Mouse (Mus musculus) neural tube, embryonic 10.5 days (tissue): ENCODE results near the gene Bcl6b.

ENCODE experiments used
- DNase-seq: peaks from one replicate; pipeline ENCODE4 v3.0.0-alpha.2; 2017; ENCODE audit warnings: low spot score; ENCODE audit errors: extremely low spot score

Bcl6b gene

DNA sequence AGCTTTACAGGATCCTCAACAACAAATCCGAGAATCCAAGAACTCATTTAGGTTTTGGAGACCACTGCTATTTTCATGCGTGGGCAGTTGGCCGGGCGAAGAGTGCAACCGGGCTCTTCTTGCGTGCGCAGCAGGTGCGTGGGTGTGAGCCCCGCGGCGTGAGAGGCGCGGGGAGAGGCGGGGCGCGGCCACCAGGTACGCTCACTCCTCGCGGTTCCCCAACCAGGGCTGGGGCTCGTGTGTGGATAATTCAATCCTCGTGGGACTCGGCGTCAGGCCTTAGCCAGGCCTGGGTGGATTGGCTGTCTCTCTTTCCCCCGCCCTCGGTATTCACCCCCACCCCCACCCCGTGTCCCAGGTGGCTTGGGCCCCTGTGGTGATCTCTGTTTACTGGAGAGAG is 15.9 kb downstream of the Bcl6b start:
- DNase-seq = no peak

- peak; percentile 51 for DNase-seq
Observed at GRCm38 (mm10) chr11:70212896-70213295, 16.7 kb downstream of the Bcl6b start.

DNA sequence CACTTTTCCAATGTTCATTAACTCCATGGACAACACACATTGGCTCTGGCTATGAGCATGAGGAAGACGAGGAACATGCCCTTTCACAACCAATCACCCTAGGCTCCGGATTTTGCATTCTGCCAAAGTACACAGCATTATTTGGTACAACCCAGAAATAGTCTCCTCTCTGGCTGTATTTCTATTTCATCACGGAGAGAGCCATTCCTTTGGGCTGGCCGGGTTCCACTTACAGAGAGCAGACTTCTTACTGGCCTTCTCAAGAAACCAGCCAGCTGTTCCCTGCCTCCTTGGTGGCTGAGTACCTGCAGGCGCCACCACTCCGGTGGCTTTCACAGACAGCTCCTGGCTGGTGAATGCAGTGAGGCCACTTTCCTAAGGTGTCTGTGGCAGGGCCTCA is 17.2 kb downstream of the Bcl6b start, which contains the start of gene Slc16a11:
Gene Slc16a11, plus strand, starts transcription at position 330 of the 400 bp plus-strand sequence.
- DNase-seq = no peak

- DNase-seq = no peak
Observed at GRCm38 (mm10) chr11:70211972-70212371, 17.6 kb downstream of the Bcl6b start.

DNA sequence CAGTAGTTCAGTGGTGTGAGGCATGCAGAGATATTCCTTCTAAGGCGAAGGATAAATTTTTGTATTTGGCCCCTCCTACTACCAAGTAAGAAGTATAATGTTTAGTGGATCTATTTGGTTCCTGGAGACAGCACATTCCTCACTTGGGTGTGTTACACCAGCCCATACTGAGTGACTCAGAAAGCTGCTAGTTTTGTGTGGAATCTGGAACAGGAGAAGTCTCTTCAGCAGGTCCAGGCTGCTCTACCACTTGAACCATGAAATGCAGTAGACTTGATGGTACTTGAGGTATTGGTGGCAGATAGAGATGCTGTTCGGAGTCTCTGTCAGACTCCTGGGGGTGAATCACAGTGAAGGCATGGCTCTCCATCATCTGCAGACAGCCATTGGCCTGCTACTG is 18.9 kb downstream of the Bcl6b start:
- no peak for DNase-seq

DNA sequence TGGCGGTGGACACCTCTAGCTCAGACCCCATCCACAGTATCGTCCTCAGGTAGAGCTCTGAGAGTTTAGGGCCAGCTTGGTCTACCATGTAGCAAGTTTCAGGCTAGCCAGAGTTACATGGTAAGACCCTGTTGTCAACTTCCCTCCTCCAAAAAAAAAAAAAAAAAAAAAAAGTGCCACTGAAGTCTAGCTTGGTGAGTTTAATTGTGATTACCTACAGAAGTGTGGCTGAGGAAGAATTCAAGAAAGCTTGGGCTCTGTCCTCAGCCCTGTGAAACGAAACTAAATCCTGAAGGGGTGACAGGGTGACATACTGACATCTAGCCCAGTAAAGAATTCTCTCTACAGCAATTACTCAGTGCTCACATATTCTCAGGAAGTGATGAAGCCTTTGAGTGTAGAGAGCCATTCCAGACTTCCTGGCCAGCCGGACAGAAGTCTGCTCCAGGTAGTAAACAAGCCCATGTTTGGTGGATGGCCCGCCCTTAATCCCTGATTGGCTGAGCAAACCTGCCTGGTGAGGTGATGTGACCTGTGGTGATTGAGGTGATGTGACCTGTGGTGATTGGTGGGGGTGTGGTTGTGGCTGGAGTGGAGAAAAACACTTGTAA is 20.7 kb downstream of the Bcl6b start:
- no peak for DNase-seq

GRCm38 (mm10) chr11:70207283-70207682 is 22.3 kb downstream of the Bcl6b start:
- no peak for DNase-seq

- DNase-seq = no peak
Observed at GRCm38 (mm10) chr11:70206801-70207200, 22.8 kb downstream of the Bcl6b start.

- peak; percentile 82 for DNase-seq
Observed at GRCm38 (mm10) chr11:70201691-70202090, 27.9 kb downstream of the Bcl6b start.

- no peak for DNase-seq
Observed at GRCm38 (mm10) chr11:70200036-70200608, 29.5 kb downstream of the Bcl6b start.

- no peak for DNase-seq
Observed at GRCm38 (mm10) chr11:70199107-70199506, 30.5 kb downstream of the Bcl6b start.

DNA sequence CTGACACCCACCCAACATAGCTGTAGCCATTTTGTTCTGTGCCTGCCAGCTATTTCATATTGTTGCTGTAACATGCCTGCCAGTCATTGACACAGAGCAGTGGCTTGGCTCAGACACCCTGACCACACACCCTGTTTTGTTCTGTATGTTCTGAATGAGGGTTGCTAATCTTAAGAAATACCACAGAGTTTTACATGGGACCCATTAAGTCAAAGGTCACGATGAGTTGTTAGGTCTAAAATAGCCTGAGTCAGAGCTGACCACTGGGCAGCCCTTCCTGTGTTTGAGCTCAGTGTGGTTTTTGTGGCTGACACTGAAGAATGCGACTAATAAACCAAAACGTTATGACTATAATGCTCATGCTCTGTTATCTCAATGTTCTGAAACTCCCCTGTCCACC is 31.3 kb downstream of the Bcl6b start:
- no peak for DNase-seq

- DNase-seq = no peak
Observed at GRCm38 (mm10) chr11:70193354-70194285, 36.0 kb downstream of the Bcl6b start.

DNA sequence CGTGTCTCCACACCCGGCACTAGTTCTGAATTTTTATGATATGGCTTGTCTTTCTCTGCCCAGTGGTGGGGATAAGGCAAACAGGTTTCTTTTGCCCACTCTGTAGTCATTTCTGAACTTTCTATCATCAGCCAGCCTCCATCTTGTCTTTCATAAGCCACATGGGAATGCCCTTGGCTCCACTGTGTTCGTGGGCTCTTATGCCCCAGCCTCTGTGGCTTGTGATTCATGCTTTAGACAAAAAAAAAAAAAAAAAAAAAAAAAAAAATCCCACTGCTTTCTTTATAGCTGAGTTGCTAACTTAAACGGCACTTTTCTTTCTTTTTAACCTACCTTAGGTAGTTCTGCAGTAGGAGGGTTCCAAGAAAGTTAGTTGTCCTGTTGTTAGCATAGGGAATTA is 37.4 kb downstream of the Bcl6b start:
- DNase-seq = no peak

- no peak for DNase-seq
Observed at GRCm38 (mm10) chr11:70191188-70191587, 38.4 kb downstream of the Bcl6b start.

DNA sequence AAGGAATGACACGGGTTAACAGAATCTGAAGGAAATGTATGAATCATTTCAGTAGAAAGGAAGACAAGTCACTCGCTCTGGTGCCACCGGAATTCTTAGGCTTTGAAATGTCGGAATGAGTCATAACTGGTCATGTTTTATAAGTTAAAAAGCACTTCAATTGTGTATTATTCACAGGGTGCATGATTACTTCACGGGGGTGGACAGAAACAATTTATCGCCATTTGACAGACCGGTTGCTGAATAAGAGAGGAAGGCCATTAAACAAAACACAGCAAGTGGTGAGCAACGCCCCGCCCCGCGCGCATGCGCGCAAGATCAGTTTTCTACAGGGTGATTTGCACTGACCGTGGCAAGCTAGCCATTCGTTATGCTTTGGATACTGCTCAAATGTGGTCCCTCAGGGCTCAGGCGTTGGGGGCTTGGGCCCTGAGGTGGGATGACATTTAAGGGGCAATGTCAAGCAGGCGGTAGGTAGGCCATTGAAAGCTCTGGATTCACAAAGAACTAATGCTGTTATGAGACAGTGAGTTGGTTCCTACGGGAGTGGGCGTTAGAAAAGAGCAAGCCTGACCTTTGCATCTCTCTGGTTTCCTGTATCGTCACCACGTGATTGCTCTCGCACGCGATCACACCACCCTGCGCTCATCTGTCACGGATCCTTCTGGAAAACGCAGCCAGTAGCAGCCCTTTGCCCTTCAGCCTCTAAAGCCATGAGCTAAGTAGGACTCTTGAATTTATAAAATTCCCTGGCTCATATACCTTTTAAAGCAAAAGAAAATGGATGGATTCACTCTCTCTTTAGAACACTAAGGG is 40.1 kb downstream of the Bcl6b start:
- DNase-seq = no peak

GRCm38 (mm10) chr11:70185120-70185519 is 44.5 kb downstream of the Bcl6b start:
- DNase-seq = no peak

- no peak for DNase-seq
Observed at GRCm38 (mm10) chr11:70180496-70180895, 49.1 kb downstream of the Bcl6b start.

- DNase-seq = no peak
Observed at GRCm38 (mm10) chr11:70179401-70179800, 50.2 kb downstream of the Bcl6b start.

GRCm38 (mm10) chr11:70178756-70179155 is 50.8 kb downstream of the Bcl6b start:
- no peak for DNase-seq

- no peak for DNase-seq
Observed at GRCm38 (mm10) chr11:70178311-70178710, 51.3 kb downstream of the Bcl6b start.
